Mouse (Mus musculus): ENCODE measurements around the gene Gm9944. TPM values are rescaled to one million over a fixed set of nuclear protein-coding genes. Genes with fewer than 3 reads are reported as not detected.

Gene Gm9944
- not detected in 2 replicates for total RNA-seq (2012; rRNA removed)
- total RNA-seq (2014; rRNA removed): not detected in 2 replicates
- polyA plus RNA-seq (2012; ENCODE audit: insufficient read length, low read depth): not detected in 2 replicates

- peaks cover 5% of the 10 kb centered on the region for H3K27me3 ChIP-seq (replicated peaks)
- H3K4me3 ChIP-seq (replicated peaks in 1 of 3; ENCODE audit: low read depth in 2 of 3, low read length in 2 of 3, poor library complexity in 1 of 3): no peak within 1 kb of the TSS
- no peak for DNase-seq (ENCODE audit: extremely low read depth)
- H3K9me3 ChIP-seq (replicated peaks; ENCODE audit: low read length): peaks cover 12% of the 10 kb centered on the region
- H3K9ac ChIP-seq (ENCODE audit: insufficient read depth, low read depth): no peak within 1 kb of the TSS
- no peaks in the 10 kb centered on the region for H3K36me3 ChIP-seq (replicated peaks in 1 of 2; ENCODE audit: control insufficient read depth in 1 of 2, insufficient read depth in 1 of 2, low read length in 1 of 2)
- no peak for TF ChIP-seq ZKSCAN1 (IDR thresholded peaks at IDR 0.05; ENCODE audit: borderline replicate concordance, low read depth, low read length)
- no peak for TF ChIP-seq MEF2A (IDR thresholded peaks at IDR 0.05; ENCODE audit: borderline replicate concordance, low read depth, low read length)
- no peak for TF ChIP-seq PAX5 (IDR thresholded peaks at IDR 0.05; ENCODE audit: low read length)
- TF ChIP-seq MXI1 (IDR thresholded peaks at IDR 0.05; ENCODE audit: low read depth, low read length): no peak
- TF ChIP-seq JUN (IDR thresholded peaks at IDR 0.05; ENCODE audit: insufficient read depth, low read depth, low read length): no peak
- no peak for TF ChIP-seq CHD1 (IDR thresholded peaks at IDR 0.05; ENCODE audit: low read depth, low read length)
- no peak for TF ChIP-seq USF1 (IDR thresholded peaks at IDR 0.05; ENCODE audit: low read depth, low read length)
- no peak for TF ChIP-seq CTCF (conservative IDR thresholded peaks at IDR 0.05 in 1 of 2, IDR thresholded peaks at IDR 0.05 in 1 of 2; ENCODE audit: low read depth in 2 of 2, low read length in 2 of 2)
- TF ChIP-seq MAX (IDR thresholded peaks at IDR 0.05; ENCODE audit: low read length): no peak
- no peak for TF ChIP-seq POLR2AphosphoS2 (IDR thresholded peaks at IDR 0.05; ENCODE audit: low read depth, low read length)
- TF ChIP-seq SIN3A (IDR thresholded peaks at IDR 0.05; ENCODE audit: low read length): no peak
- TF ChIP-seq RCOR1 (conservative IDR thresholded peaks at IDR 0.05; ENCODE audit: low read depth, low read length): no peak
- TF ChIP-seq RAD21 (IDR thresholded peaks at IDR 0.05; ENCODE audit: low read depth, low read length): no peak
- no peaks in the 10 kb centered on the region for H3K79me2 ChIP-seq (replicated peaks; ENCODE audit: control insufficient read depth, extremely low read depth, insufficient read depth, poor library complexity, severe bottlenecking)
- no peak within 1 kb of the TSS for H3K27ac ChIP-seq (ENCODE audit: insufficient read depth, low read depth)
- in situ Hi-C loops (cut with MboI; ENCODE audit: low pct_ligation_motif_present, low pct_unique_long_range_greater_than_20kb, low sequenced_read_pairs): no loop called here
- dilution Hi-C loops (cut with MboI; ENCODE audit: extremely low pct_ligation_motif_present, extremely low pct_unique_long_range_greater_than_20kb, low sequenced_read_pairs): no loop called here
- H3K4me1 ChIP-seq (ENCODE audit: control insufficient read depth in 1 of 2, insufficient read depth in 2 of 2): no peaks in the 10 kb centered on the region
- H3K4me2 ChIP-seq (ENCODE audit: insufficient read depth, low read depth, poor library complexity, severe bottlenecking): no peak within 1 kb of the TSS
These were observed at the start of gene Gm9944 for GRCm38 (mm10) chr4:144453217-144453616. Gm9944 (minus strand) TSS chr4:144453317.

- no peak overlapping the region for H3K4me3 ChIP-seq (replicated peaks in 1 of 3; ENCODE audit: low read depth in 2 of 3, low read length in 2 of 3, poor library complexity in 1 of 3)
- no peak for DNase-seq (ENCODE audit: extremely low read depth)
- no peaks in the 10 kb centered on the region for H3K36me3 ChIP-seq (replicated peaks in 1 of 2; ENCODE audit: control insufficient read depth in 1 of 2, insufficient read depth in 1 of 2, low read length in 1 of 2)
- in situ Hi-C loops (cut with MboI; ENCODE audit: low pct_ligation_motif_present, low pct_unique_long_range_greater_than_20kb, low sequenced_read_pairs) (no loop called here), dilution Hi-C loops (cut with MboI; ENCODE audit: extremely low pct_ligation_motif_present, extremely low pct_unique_long_range_greater_than_20kb, low sequenced_read_pairs) (no loop called here)
- H3K27ac ChIP-seq (ENCODE audit: insufficient read depth, low read depth): no peak overlapping the region
- peaks cover 12% of the 10 kb centered on the region for H3K9me3 ChIP-seq (replicated peaks; ENCODE audit: low read length)
- H3K27me3 ChIP-seq (replicated peaks): peaks cover 13% of the 10 kb centered on the region
- H3K4me2 ChIP-seq (ENCODE audit: insufficient read depth, low read depth, poor library complexity, severe bottlenecking): no peak overlapping the region
- no peak overlapping the region for H3K9ac ChIP-seq (ENCODE audit: insufficient read depth, low read depth)
- H3K4me1 ChIP-seq (ENCODE audit: control insufficient read depth in 1 of 2, insufficient read depth in 2 of 2): no peaks in the 10 kb centered on the region
- H3K79me2 ChIP-seq (replicated peaks; ENCODE audit: control insufficient read depth, extremely low read depth, insufficient read depth, poor library complexity, severe bottlenecking): no peaks in the 10 kb centered on the region
- TF ChIP-seq PAX5 (IDR thresholded peaks at IDR 0.05; ENCODE audit: low read length) (no peak), HCFC1 (IDR thresholded peaks at IDR 0.05; ENCODE audit: low read depth, low read length) (no peak), USF2 (conservative IDR thresholded peaks at IDR 0.05; ENCODE audit: low read depth, low read length) (no peak), NELFE (IDR thresholded peaks at IDR 0.05; ENCODE audit: low read depth, low read length) (no peak), MAX (IDR thresholded peaks at IDR 0.05; ENCODE audit: low read length) (no peak), ZNF384 (IDR thresholded peaks at IDR 0.05; ENCODE audit: low read depth, low read length) (no peak), TCF12 (IDR thresholded peaks at IDR 0.05; ENCODE audit: low read depth, low read length) (no peak), MEF2A (IDR thresholded peaks at IDR 0.05; ENCODE audit: borderline replicate concordance, low read depth, low read length) (no peak), EP300 (IDR thresholded peaks at IDR 0.05; ENCODE audit: low read length) (no peak), RCOR1 (conservative IDR thresholded peaks at IDR 0.05; ENCODE audit: low read depth, low read length) (no peak), CTCF (conservative IDR thresholded peaks at IDR 0.05 in 1 of 2, IDR thresholded peaks at IDR 0.05 in 1 of 2; ENCODE audit: low read depth in 2 of 2, low read length in 2 of 2) (no peak), ZKSCAN1 (IDR thresholded peaks at IDR 0.05; ENCODE audit: borderline replicate concordance, low read depth, low read length) (no peak), BHLHE40 (IDR thresholded peaks at IDR 0.05; ENCODE audit: low read depth, low read length) (no peak), JUND (conservative IDR thresholded peaks at IDR 0.05; ENCODE audit: low read depth, low read length) (no peak), ZC3H11A (IDR thresholded peaks at IDR 0.05; ENCODE audit: low read depth, low read length) (no peak), CHD1 (IDR thresholded peaks at IDR 0.05; ENCODE audit: low read depth, low read length) (no peak), SIN3A (IDR thresholded peaks at IDR 0.05; ENCODE audit: low read length) (no peak)
These were observed 40.2 kb upstream of the Gm9944 start for GRCm38 (mm10) chr4:144493331-144493730.

Data from CH12.LX (cell line).